Mouse (Mus musculus): ENCODE data around the gene Enox1.
A peak's percentile ranks its signal among the peaks of the same experiment; 100 is the strongest.

Gene Enox1

DNA sequence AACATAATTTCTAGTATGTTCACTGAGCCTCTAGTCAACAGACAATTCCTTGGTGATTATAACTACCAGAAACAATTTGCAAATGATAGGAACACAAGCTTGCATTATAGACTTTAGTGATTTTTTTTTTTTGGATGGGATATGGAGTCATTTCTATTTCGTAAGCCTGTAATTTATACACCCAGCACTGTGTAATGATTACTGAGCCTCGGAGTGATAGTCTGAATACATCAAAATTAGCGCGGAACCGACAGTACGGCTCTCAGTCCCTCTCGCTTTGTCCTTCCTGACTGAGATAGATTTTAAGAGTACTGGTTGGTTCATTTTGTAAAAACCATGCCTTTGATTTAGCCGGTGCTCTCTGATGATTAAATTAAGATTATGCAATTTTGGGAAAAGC lies 322.1 kb downstream of the Enox1 start:
- Histone ChIP-seq H3K27me3 (ENCODE audit: insufficient read depth, low read length) (peaks cover 15% of the 10 kb centered on the region), H3K4me3 (replicated peaks; ENCODE audit: low read length) (no peak overlapping the region), H3K36me3 (ENCODE audit: insufficient read depth, low read length) (no peaks in the 10 kb centered on the region), H3K4me1 (replicated peaks; ENCODE audit: low read depth, low read length) (peaks cover 16% of the 10 kb centered on the region), H3K9me3 (ENCODE audit: low read length) (no peaks in the 10 kb centered on the region)
- TF ChIP-seq NANOG (IDR thresholded peaks at IDR 0.05; ENCODE audit: borderline replicate concordance, low read length) = no peak
- no peak for TF ChIP-seq POU5F1 (IDR thresholded peaks at IDR 0.05; ENCODE audit: borderline replicate concordance, low read length)
- TF ChIP-seq CTCF (conservative IDR thresholded peaks at IDR 0.05; ENCODE audit: low read length) = no peak

DNA sequence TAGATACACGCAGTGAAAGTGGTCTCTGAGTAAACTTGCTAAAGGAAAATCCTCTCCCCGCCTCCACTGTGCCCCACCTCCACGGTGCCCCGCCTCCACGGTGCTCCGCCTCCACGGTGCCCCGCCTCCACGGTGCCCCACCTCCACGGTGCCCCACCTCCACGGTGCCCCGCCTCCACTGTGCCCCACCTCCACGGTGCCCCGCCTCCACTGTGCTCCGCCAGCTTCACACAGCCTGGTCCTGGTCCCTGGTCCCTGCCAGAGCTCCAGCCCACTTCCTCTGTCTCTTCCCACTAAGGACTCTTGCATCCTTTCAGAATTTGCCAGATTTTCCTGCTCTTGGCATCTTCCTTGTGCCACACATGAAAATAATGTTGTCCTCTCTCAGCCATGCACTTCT lies 326.5 kb downstream of the Enox1 start:
- Histone ChIP-seq H3K27me3 (ENCODE audit: insufficient read depth, low read length) (peaks cover 22% of the 10 kb centered on the region), H3K4me1 (replicated peaks; ENCODE audit: low read depth, low read length) (peaks cover 19% of the 10 kb centered on the region)
- no peak for TF ChIP-seq CTCF (conservative IDR thresholded peaks at IDR 0.05; ENCODE audit: low read length)
- no peak for TF ChIP-seq POU5F1 (IDR thresholded peaks at IDR 0.05; ENCODE audit: borderline replicate concordance, low read length)
- TF ChIP-seq NANOG (IDR thresholded peaks at IDR 0.05; ENCODE audit: borderline replicate concordance, low read length) = no peak

DNA sequence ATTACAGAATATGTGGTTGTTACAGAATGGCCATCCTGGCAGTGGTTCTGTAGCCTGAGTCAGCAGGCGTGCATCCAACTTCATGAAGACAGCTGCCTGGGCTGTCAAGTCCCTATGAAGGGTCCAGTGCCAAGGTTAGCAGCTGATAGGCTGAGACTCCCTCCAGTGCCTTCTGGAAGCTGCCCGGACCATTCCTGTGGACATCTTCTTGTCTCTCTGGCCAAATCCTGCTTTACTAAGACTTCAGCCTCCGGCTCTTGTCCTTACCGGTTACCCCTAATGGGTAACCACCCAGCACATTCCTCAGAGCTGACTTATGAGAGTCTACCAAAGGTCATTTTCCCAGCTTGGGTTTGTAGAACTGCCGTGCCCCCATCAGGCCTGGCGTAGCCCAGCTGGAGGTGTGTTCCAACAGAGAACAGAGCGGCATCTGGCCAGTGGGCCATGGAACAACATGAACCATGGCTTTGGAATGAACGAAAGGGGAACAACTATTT lies 328.4 kb downstream of the Enox1 start:
- Histone ChIP-seq H3K4me3 (replicated peaks; ENCODE audit: low read length) (no peak overlapping the region), H3K9me3 (ENCODE audit: low read length) (no peaks in the 10 kb centered on the region), H3K27me3 (ENCODE audit: insufficient read depth, low read length) (peaks cover 22% of the 10 kb centered on the region), H3K4me1 (replicated peaks; ENCODE audit: low read depth, low read length) (peaks cover 19% of the 10 kb centered on the region), H3K36me3 (ENCODE audit: insufficient read depth, low read length) (no peaks in the 10 kb centered on the region)
- no peak for TF ChIP-seq NANOG (IDR thresholded peaks at IDR 0.05; ENCODE audit: borderline replicate concordance, low read length)
- TF ChIP-seq POU5F1 (IDR thresholded peaks at IDR 0.05; ENCODE audit: borderline replicate concordance, low read length) = no peak
- no peak for TF ChIP-seq CTCF (conservative IDR thresholded peaks at IDR 0.05; ENCODE audit: low read length)

More for the DNA sequence above, 326.5 kb downstream of the Enox1 start:
- Histone ChIP-seq H3K4me3 (replicated peaks; ENCODE audit: low read length) (no peak overlapping the region), H3K9me3 (ENCODE audit: low read length) (no peaks in the 10 kb centered on the region), H3K36me3 (ENCODE audit: insufficient read depth, low read length) (no peaks in the 10 kb centered on the region)

DNA sequence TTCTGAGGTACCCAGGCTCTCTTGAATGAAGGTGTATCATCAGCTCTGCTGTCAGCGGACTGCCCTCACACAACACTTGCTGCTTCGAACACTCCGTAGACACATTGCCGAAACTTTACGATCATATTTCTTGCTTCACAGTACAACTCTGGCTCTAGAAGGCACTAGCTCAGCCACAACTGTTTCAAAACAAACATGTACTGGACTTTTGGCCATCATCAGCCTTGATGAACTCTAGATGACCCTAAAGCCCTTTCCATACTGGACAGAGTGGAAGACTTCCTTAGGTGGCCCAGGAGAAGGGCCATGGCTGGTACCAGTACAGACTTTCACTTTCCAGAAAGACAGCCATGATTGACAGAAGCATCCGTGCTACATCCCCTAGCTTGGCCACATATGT lies 334.1 kb downstream of the Enox1 start:
- Histone ChIP-seq H3K36me3 (ENCODE audit: insufficient read depth, low read length) (no peaks in the 10 kb centered on the region), H3K27me3 (ENCODE audit: insufficient read depth, low read length) (peaks cover 4% of the 10 kb centered on the region; the same call in 1 of the 2 replicates), H3K4me1 (replicated peaks; ENCODE audit: low read depth, low read length) (no peaks in the 10 kb centered on the region), H3K9me3 (ENCODE audit: low read length) (no peaks in the 10 kb centered on the region), H3K4me3 (replicated peaks; ENCODE audit: low read length) (no peak overlapping the region)
- TF ChIP-seq NANOG (IDR thresholded peaks at IDR 0.05; ENCODE audit: borderline replicate concordance, low read length) (no peak), POU5F1 (IDR thresholded peaks at IDR 0.05; ENCODE audit: borderline replicate concordance, low read length) (no peak), CTCF (conservative IDR thresholded peaks at IDR 0.05; ENCODE audit: low read length) (no peak)

DNA sequence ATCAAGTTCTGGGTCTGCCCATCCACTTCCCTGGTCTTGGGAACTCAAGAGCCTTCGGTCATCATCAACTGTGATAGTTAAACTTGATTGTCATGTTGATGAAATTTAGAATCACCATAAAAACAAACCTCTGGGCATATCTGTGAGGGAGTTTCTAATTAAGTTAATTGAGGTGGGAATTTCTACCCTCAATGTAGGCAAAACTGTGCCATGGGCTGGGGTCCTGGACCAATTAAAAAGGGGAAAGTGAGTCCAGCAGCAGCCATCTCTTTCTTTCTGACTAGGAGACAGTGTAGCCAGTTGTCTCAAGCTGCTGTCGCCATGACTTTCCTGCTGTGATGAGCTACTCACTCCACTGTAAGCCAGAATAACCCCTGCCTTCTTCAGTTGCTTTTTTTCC lies 335.2 kb downstream of the Enox1 start:
- Histone ChIP-seq H3K27me3 (ENCODE audit: insufficient read depth, low read length) (peaks cover 4% of the 10 kb centered on the region; the same call in 1 of the 2 replicates), H3K36me3 (ENCODE audit: insufficient read depth, low read length) (no peaks in the 10 kb centered on the region), H3K4me3 (replicated peaks; ENCODE audit: low read length) (no peak overlapping the region), H3K9me3 (ENCODE audit: low read length) (no peaks in the 10 kb centered on the region), H3K4me1 (replicated peaks; ENCODE audit: low read depth, low read length) (no peaks in the 10 kb centered on the region)
- TF ChIP-seq NANOG (IDR thresholded peaks at IDR 0.05; ENCODE audit: borderline replicate concordance, low read length) = no peak
- TF ChIP-seq POU5F1 (IDR thresholded peaks at IDR 0.05; ENCODE audit: borderline replicate concordance, low read length) = no peak

DNA sequence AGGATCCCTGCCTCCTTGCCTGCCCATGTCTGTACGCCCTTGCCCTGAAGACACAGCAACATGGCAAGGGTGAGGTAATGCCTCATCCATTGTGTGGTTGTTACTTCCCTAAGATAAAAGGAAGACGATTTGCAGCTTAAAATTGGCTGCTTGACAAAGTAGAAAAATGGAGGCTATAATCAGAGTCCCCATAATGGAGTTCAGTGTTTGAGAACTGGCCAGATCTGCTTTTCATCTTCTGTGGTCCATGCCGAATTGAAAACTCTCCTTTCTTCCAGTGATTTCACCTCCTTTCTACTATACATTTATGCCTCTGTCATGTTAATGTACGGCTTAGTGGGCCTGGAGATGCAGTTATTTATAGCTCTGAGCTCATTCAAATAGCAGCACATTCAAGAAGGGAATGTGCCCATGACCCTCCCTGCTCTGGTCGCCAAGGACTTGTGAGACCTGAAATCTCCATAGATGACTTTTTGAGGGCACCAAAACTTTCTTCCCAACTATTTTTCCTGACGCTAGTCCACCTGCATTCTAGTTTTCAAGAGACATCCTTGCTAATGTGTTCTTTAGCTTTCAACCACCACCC lies 343.5 kb downstream of the Enox1 start:
- peaks cover 12% of the 10 kb centered on the region for H3K9me3 ChIP-seq (ENCODE audit: low read length)
- H3K27me3 ChIP-seq (ENCODE audit: insufficient read depth, low read length) = peaks cover 16% of the 10 kb centered on the region; the same call in 1 of the 2 replicates
- TF ChIP-seq NANOG (IDR thresholded peaks at IDR 0.05; ENCODE audit: borderline replicate concordance, low read length) (no peak), CTCF (conservative IDR thresholded peaks at IDR 0.05; ENCODE audit: low read length) (no peak), POU5F1 (IDR thresholded peaks at IDR 0.05; ENCODE audit: borderline replicate concordance, low read length) (no peak)
- H3K4me1 ChIP-seq (replicated peaks; ENCODE audit: low read depth, low read length) = no peaks in the 10 kb centered on the region
- no peaks in the 10 kb centered on the region for H3K36me3 ChIP-seq (ENCODE audit: insufficient read depth, low read length)
- H3K4me3 ChIP-seq (replicated peaks; ENCODE audit: low read length) = no peak overlapping the region

DNA sequence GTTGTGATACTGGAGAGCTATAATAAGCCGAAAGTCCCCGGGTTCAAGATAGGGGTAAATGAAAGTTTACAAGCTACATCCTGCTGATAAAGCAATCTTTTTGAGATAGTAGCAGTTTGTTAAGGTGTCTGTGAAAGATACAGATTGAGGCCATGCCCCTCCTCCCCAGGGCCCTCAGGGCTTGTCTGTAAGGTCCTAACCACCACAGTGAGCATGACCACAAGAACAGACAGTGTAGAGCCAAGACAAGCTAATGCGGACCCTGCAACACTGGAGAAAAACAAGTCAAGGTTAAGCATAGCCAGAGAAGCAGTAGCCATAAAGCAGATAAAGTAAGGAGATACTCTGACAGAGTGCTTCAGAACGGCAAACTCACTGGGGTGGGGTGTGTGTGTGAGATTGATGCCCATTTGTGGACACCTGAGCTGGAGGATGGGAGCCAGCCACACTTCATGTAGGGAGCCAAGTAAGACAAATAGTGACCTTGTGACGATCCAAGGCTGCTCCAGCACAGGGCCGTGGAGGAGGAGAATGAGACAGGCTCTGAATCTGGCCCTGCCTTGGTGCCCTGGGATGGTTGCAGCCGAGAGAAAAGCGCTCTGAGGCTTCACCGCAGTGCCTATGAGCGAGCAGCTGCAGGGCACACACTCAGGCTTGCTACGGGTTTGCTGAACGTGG lies 348.0 kb downstream of the Enox1 start:
- Histone ChIP-seq H3K4me3 (replicated peaks; ENCODE audit: low read length) (no peak overlapping the region), H3K9me3 (ENCODE audit: low read length) (peaks cover 13% of the 10 kb centered on the region), H3K36me3 (ENCODE audit: insufficient read depth, low read length) (no peaks in the 10 kb centered on the region), H3K4me1 (replicated peaks; ENCODE audit: low read depth, low read length) (peaks cover 22% of the 10 kb centered on the region), H3K27me3 (ENCODE audit: insufficient read depth, low read length) (peaks cover 10% of the 10 kb centered on the region; the same call in 1 of the 2 replicates)
- TF ChIP-seq POU5F1 (IDR thresholded peaks at IDR 0.05; ENCODE audit: borderline replicate concordance, low read length) = no peak
- TF ChIP-seq NANOG (IDR thresholded peaks at IDR 0.05; ENCODE audit: borderline replicate concordance, low read length) = no peak
- no peak for TF ChIP-seq CTCF (conservative IDR thresholded peaks at IDR 0.05; ENCODE audit: low read length)

DNA sequence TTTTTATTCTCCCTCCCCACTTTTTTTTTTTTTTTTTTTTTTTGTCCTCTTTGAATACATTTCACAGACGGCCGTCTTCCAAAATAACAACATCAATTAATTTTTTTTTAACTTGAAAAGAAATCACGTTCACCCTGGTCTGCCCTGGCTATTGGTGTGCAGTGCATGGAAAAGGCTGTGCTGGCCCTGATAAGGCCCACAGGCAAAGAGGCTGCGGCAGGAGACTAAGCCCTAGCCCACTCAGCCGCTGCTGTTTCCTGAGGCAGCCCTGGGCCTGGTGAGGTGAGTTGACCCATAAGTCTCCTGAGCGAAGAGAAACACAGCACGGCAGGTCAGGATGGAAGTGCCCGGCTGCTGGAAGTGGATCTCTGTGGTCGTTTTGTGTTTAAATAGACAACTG lies 349.8 kb downstream of the Enox1 start:
- Histone ChIP-seq H3K4me3 (replicated peaks; ENCODE audit: low read length) (peak overlapping the region; percentile 26; the same call in 1 of the 2 replicates), H3K4me1 (replicated peaks; ENCODE audit: low read depth, low read length) (peaks cover 40% of the 10 kb centered on the region), H3K36me3 (ENCODE audit: insufficient read depth, low read length) (no peaks in the 10 kb centered on the region), H3K27me3 (ENCODE audit: insufficient read depth, low read length) (no peaks in the 10 kb centered on the region), H3K9me3 (ENCODE audit: low read length) (peaks cover 13% of the 10 kb centered on the region)
- TF ChIP-seq POU5F1 (IDR thresholded peaks at IDR 0.05; ENCODE audit: borderline replicate concordance, low read length) = no peak
- no peak for TF ChIP-seq NANOG (IDR thresholded peaks at IDR 0.05; ENCODE audit: borderline replicate concordance, low read length)
- TF ChIP-seq CTCF (conservative IDR thresholded peaks at IDR 0.05; ENCODE audit: low read length) = no peak
